Comparison of ENCODE assay signal across 12 mouse cellular contexts in the genomic region with DNA sequence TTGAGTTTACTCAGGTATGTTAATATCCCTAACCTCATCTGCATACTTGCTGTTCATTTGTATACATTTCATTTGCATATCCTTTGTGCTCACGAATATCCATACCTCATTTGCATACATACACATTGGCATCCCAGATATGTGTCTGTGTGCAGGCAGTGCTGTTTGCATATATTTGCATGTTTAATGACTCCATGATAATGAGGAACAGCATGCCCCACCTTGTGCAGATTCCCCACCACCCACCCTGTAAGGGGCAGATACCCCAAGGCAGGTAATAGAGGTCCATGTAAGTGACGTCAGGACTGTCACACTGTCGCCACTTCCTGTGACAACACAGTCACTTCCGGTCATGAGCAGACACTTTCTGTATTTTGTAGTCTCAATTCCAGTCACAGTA. TPM values are rescaled to one million over a fixed set of nuclear protein-coding genes. Genes with fewer than 3 reads are reported as not detected.
DNase-seq lines count a peak whose midpoint lies in the region; ATAC-seq lines count a peak whose summit lies in the region.
"Had no signal": no experiment of that assay in that cellular context is flagged by ENCODE, and none has a peak within 500 bp of the region (broad histone marks: within the 10 kb centered on the region; RNA-seq: fewer than 3 reads in every experiment).

No protein-coding gene starts in this region.

- no peaks in the 10 kb centered on the region for H3K4me1 ChIP-seq in forebrain, embryonic 11.5 days (replicated peaks; ENCODE audit: control insufficient read depth, insufficient read depth, low read length)
- no peaks in the 10 kb centered on the region for H3K4me1 ChIP-seq in forebrain, embryonic 10.5 days
- no peaks in the 10 kb centered on the region for H3K4me1 ChIP-seq in forebrain, embryonic 12.5 days
- no peaks in the 10 kb centered on the region for H3K4me1 ChIP-seq in neural tube, embryonic 11.5 days (ENCODE audit: control insufficient read depth, insufficient read depth, low read length)
- H3K4me1 ChIP-seq: heart, embryonic 13.5 days had no signal

- H3K36me3 ChIP-seq in forebrain, embryonic 11.5 days (ENCODE audit: control insufficient read depth, insufficient read depth, low read length), result no peaks in the 10 kb centered on the region
- H3K36me3 ChIP-seq in forebrain, embryonic 10.5 days (replicated peaks), result no peaks in the 10 kb centered on the region
- H3K36me3 ChIP-seq in forebrain, embryonic 12.5 days (replicated peaks), result no peaks in the 10 kb centered on the region
- no peaks in the 10 kb centered on the region for H3K36me3 ChIP-seq in neural tube, embryonic 11.5 days (ENCODE audit: control insufficient read depth, insufficient read depth, low read length)
- H3K36me3 ChIP-seq: heart, embryonic 13.5 days had no signal

- H3K27me3 ChIP-seq in forebrain, embryonic 11.5 days (ENCODE audit: control insufficient read depth, insufficient read depth, low read length), result no peaks in the 10 kb centered on the region
- H3K27me3 ChIP-seq in forebrain, embryonic 10.5 days (ENCODE audit: poor library complexity, severe bottlenecking), result no peaks in the 10 kb centered on the region
- H3K27me3 ChIP-seq in forebrain, embryonic 12.5 days, result no peaks in the 10 kb centered on the region
- no peaks in the 10 kb centered on the region for H3K27me3 ChIP-seq in neural tube, embryonic 11.5 days (ENCODE audit: control insufficient read depth, insufficient read depth, low read length)
- H3K27me3 ChIP-seq: heart, embryonic 13.5 days had no signal

- H3K4me3 ChIP-seq in forebrain, embryonic 11.5 days (ENCODE audit: low read depth, low read length), result no peak overlapping the region
- no peak overlapping the region for H3K4me3 ChIP-seq in forebrain, embryonic 10.5 days
- H3K4me3 ChIP-seq in forebrain, embryonic 12.5 days (replicated peaks), result no peak overlapping the region
- no peak overlapping the region for H3K4me3 ChIP-seq in neural tube, embryonic 11.5 days (ENCODE audit: low read depth, low read length)
- H3K4me3 ChIP-seq: heart, embryonic 13.5 days; layer of hippocampus, adult 2 months; myocyte had no signal

- no peak overlapping the region for H3K4me2 ChIP-seq in forebrain, embryonic 11.5 days (ENCODE audit: low read depth, low read length, severe bottlenecking)
- no peak overlapping the region for H3K4me2 ChIP-seq in forebrain, embryonic 12.5 days
- H3K4me2 ChIP-seq in neural tube, embryonic 11.5 days (ENCODE audit: low read depth), result no peak overlapping the region
- H3K4me2 ChIP-seq: heart, embryonic 13.5 days had no signal

- DNase-seq in forebrain, embryonic 11.5 days (ENCODE audit: low spot score), result peak; percentile 55
- no peak for DNase-seq in forebrain, embryonic 10.5 days (ENCODE audit: extremely low spot score, low spot score)
- peak; percentile 44 for DNase-seq in neural tube, embryonic 11.5 days (ENCODE audit: low spot score)
- no peak for DNase-seq in thymus, postnatal 4 days
- no peak for DNase-seq in Muller cell, postnatal 12 days (ENCODE audit: inconsistent ontology term)
- no peak for DNase-seq in frontal cortex, postnatal 10 days (ENCODE audit: low spot score in 2 of 2)

- no peak overlapping the region for H3K9ac ChIP-seq in forebrain, embryonic 11.5 days (ENCODE audit: low read length)
- H3K9ac ChIP-seq in forebrain, embryonic 12.5 days, result no peak overlapping the region
- no peak overlapping the region for H3K9ac ChIP-seq in neural tube, embryonic 11.5 days (ENCODE audit: low read length)
- H3K9ac ChIP-seq: heart, embryonic 13.5 days had no signal

- 82% methylated on average over 4 of the region's 4 CpGs for WGBS in forebrain, embryonic 11.5 days
- WGBS in forebrain, embryonic 10.5 days, result 93% methylated on average over 4 of the region's 4 CpGs
- WGBS in forebrain, embryonic 12.5 days, result 65% methylated on average over 4 of the region's 4 CpGs
- WGBS in neural tube, embryonic 11.5 days, result 84% methylated on average over 4 of the region's 4 CpGs

- H3K27ac ChIP-seq in forebrain, embryonic 11.5 days (ENCODE audit: low read depth, low read length), result no peak overlapping the region
- no peak overlapping the region for H3K27ac ChIP-seq in forebrain, embryonic 10.5 days
- no peak overlapping the region for H3K27ac ChIP-seq in forebrain, embryonic 12.5 days
- H3K27ac ChIP-seq in neural tube, embryonic 11.5 days (ENCODE audit: low read depth, low read length), result no peak overlapping the region
- H3K27ac ChIP-seq: heart, embryonic 13.5 days; layer of hippocampus, adult 2 months had no signal

- ATAC-seq in forebrain, embryonic 11.5 days (replicated peaks; ENCODE audit: low FRiP score), result peak; percentile 81
- peak; percentile 76 for ATAC-seq in forebrain, embryonic 12.5 days (ENCODE audit: low FRiP score)
- peak; percentile 38 for ATAC-seq in inflammation-experienced regulatory T-cells, adult 6 months
- ATAC-seq in neural tube, embryonic 11.5 days (ENCODE audit: insufficient read depth, low FRiP score, low TSS enrichment), result peak; percentile 78

- H3K9me3 ChIP-seq in forebrain, embryonic 11.5 days (ENCODE audit: control insufficient read depth, low read length), result peaks cover 10% of the 10 kb centered on the region; the same call in 1 of the 2 replicates
- peaks cover 31% of the 10 kb centered on the region for H3K9me3 ChIP-seq in forebrain, embryonic 10.5 days
- H3K9me3 ChIP-seq in forebrain, embryonic 12.5 days, result peaks cover 20% of the 10 kb centered on the region
- H3K9me3 ChIP-seq in neural tube, embryonic 11.5 days (ENCODE audit: control insufficient read depth, low read length), result no peaks in the 10 kb centered on the region; the same call in 1 of the 2 replicates

RNA-seq across cellular contexts. Expression of gene Gm7247, which starts 24.2 kb away (rescaled TPM):
- polyA plus RNA-seq in forebrain, embryonic 11.5 days (2014; fragmentation: Nextera tagmentation; extraction: Ambion mirVana), result not detected in 2 replicates
- not detected in 2 replicates for polyA plus RNA-seq in forebrain, embryonic 10.5 days (2016; fragmentation: Nextera tagmentation; extraction: Ambion mirVana)
- not detected in 2 replicates for polyA plus RNA-seq in forebrain, embryonic 12.5 days (2016; fragmentation: Nextera tagmentation; extraction: Ambion mirVana)
- polyA plus RNA-seq in inflammation-experienced regulatory T-cells, adult 6 months (2017; shearing (Covaris generic)), result not detected
- polyA plus RNA-seq in neural tube, embryonic 11.5 days (2014; fragmentation: Nextera tagmentation; extraction: Ambion mirVana), result not detected in 2 replicates
- polyA plus RNA-seq: heart, embryonic 13.5 days; liver, embryonic 16.5 days; myocyte had no signal

RNA-seq across cellular contexts. Expression of gene Vmn2r88, which starts 24.9 kb away (rescaled TPM):
- not detected in 2 replicates for polyA plus RNA-seq in forebrain, embryonic 11.5 days (2014; fragmentation: Nextera tagmentation; extraction: Ambion mirVana)
- polyA plus RNA-seq in forebrain, embryonic 10.5 days (2016; fragmentation: Nextera tagmentation; extraction: Ambion mirVana), result not detected in 2 replicates
- polyA plus RNA-seq in forebrain, embryonic 12.5 days (2016; fragmentation: Nextera tagmentation; extraction: Ambion mirVana), result not detected in 2 replicates
- polyA plus RNA-seq in inflammation-experienced regulatory T-cells, adult 6 months (2017; shearing (Covaris generic)), result not detected
- not detected in 2 replicates for polyA plus RNA-seq in neural tube, embryonic 11.5 days (2014; fragmentation: Nextera tagmentation; extraction: Ambion mirVana)
- polyA plus RNA-seq: heart, embryonic 13.5 days; liver, embryonic 16.5 days; myocyte had no signal

Comparison
In these comparisons a context has a peak if more than half of its experiments do, and no peak if none do; other contexts are left out.
1. DNase-seq: peak in forebrain, embryonic 11.5 days (single experiment) and neural tube, embryonic 11.5 days (single experiment); none in forebrain, embryonic 10.5 days (single experiment), thymus, postnatal 4 days (single experiment), Muller cell, postnatal 12 days (single experiment) and frontal cortex, postnatal 10 days (0 of 2).
2. Peak in every context shown above with its lines, with median percentiles within 50 percentile points of each other: ATAC-seq.